Mouse (Mus musculus) small intestine, adult 2 months (tissue): ENCODE data around the gene Mrps27.

ENCODE experiments used
- CTCF ChIP-seq: fragments of 200-500 bp; IDR thresholded peaks from 2 replicates; pipeline ENCODE4 v1.5.1; 2012; ENCODE audit warnings: low read depth, mild to moderate bottlenecking, control low read depth, inconsistent platforms, low read length, moderate library complexity, mixed read lengths; ENCODE audit not compliant: insufficient replicate concordance, insufficient read length; ENCODE audit errors: extremely low read depth
- POLR2A ChIP-seq: fragments of 200-500 bp; IDR thresholded peaks from 2 replicates; pipeline ENCODE4 v1.6.1; 2012; ENCODE audit warnings: low read depth, mild to moderate bottlenecking, control low read depth, inconsistent platforms, low read length, moderate library complexity

DNA sequence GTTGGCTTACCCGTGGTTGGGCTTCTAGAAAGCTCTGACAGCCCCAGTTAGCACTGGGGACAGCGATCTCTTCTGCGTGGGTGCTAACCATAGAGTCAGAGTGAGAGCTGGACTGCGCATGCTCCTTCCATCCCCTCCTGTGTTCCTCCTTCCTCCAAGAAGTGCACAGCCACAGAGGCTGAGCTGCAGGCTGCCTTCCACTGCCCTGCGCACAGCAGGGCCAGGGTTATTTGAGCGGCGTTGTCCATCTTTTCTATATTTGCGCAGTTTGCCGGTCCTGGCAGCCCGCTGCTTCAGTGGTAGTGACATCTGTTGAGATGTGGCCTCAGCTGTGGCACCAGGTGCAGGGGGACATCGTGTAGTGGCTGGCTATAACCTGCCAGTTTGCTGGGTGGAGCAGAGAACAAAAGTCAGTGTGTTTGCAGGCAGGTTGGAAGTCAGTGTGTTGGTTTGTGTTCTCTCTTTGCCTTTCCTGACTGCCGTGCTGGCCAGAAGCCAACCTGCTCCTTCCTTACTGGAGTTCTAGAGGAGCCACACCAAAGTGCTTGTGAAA, 53.6 kb downstream of the Mrps27 start:
- TF ChIP-seq CTCF: no peak
- no peak for TF ChIP-seq POLR2A
